Mouse (Mus musculus) erythroid progenitor cell, adult 5-6 weeks (primary cell): ENCODE measurements at regions not wholly inside any gene's neighbourhood (a gene's known extent, or its start where the extent isn't known, plus 50 kb on each side); places are given as distances from the start of the nearest gene placed in this dataset.

Experiments
- ATAC-seq: replicated peaks from 2 replicates; pipeline ENCODE4 v1.8.0; 2016; ENCODE audit warnings: moderate number of reproducible peaks, mild to moderate bottlenecking, moderate TSS enrichment, inconsistent platforms; ENCODE audit not compliant: poor library complexity, low FRiP score, severe bottlenecking

- ATAC-seq: no peak
Observed at GRCm38 (mm10) chr12:39736097-39736920, 301.5 kb downstream of the Arl4a start.

- ATAC-seq: no peak
Observed at GRCm38 (mm10) chr12:39734176-39734575, 303.6 kb downstream of the Arl4a start.

GRCm38 (mm10) chr12:39731177-39731576 lies 306.6 kb downstream of the Arl4a start:
- no peak for ATAC-seq

GRCm38 (mm10) chr12:39729255-39729654 lies 308.6 kb downstream of the Arl4a start:
- ATAC-seq: no peak

GRCm38 (mm10) chr12:39724172-39724571 lies 313.7 kb downstream of the Arl4a start:
- ATAC-seq: no peak

- no peak for ATAC-seq
Observed at GRCm38 (mm10) chr12:39715120-39715519, 322.7 kb downstream of the Arl4a start.

GRCm38 (mm10) chr12:39714169-39714794 lies 323.5 kb downstream of the Arl4a start:
- no peak for ATAC-seq

- ATAC-seq: no peak
Observed at GRCm38 (mm10) chr12:39711807-39712206, 326.0 kb downstream of the Arl4a start.

- no peak for ATAC-seq
Observed at GRCm38 (mm10) chr12:39709850-39710249, 328.0 kb downstream of the Arl4a start.

GRCm38 (mm10) chr12:39697182-39697581 lies 340.6 kb downstream of the Arl4a start:
- no peak for ATAC-seq

GRCm38 (mm10) chr12:39695322-39695721 lies 342.5 kb downstream of the Arl4a start:
- ATAC-seq: no peak

- no peak for ATAC-seq
Observed at GRCm38 (mm10) chr12:39692043-39692442, 345.8 kb downstream of the Arl4a start.

- no peak for ATAC-seq
Observed at GRCm38 (mm10) chr12:39685399-39685798, 352.4 kb downstream of the Arl4a start.

- no peak for ATAC-seq
Observed at GRCm38 (mm10) chr12:39682121-39682520, 355.7 kb downstream of the Arl4a start.

GRCm38 (mm10) chr12:39675608-39676007 lies 362.2 kb downstream of the Arl4a start:
- no peak for ATAC-seq

GRCm38 (mm10) chr12:39667701-39668100 lies 370.1 kb downstream of the Arl4a start:
- ATAC-seq: no peak

GRCm38 (mm10) chr12:39665448-39665847 lies 372.4 kb downstream of the Arl4a start:
- ATAC-seq: no peak

- ATAC-seq: no peak
Observed at GRCm38 (mm10) chr12:39660420-39660819, 377.4 kb downstream of the Arl4a start.

GRCm38 (mm10) chr12:39656606-39657005 lies 381.2 kb downstream of the Arl4a start:
- ATAC-seq: no peak

- no peak for ATAC-seq
Observed at GRCm38 (mm10) chr12:39648952-39649351, 388.9 kb downstream of the Arl4a start.

GRCm38 (mm10) chr12:39646556-39646955 lies 391.3 kb downstream of the Arl4a start:
- ATAC-seq: no peak
